In the genomic region with DNA sequence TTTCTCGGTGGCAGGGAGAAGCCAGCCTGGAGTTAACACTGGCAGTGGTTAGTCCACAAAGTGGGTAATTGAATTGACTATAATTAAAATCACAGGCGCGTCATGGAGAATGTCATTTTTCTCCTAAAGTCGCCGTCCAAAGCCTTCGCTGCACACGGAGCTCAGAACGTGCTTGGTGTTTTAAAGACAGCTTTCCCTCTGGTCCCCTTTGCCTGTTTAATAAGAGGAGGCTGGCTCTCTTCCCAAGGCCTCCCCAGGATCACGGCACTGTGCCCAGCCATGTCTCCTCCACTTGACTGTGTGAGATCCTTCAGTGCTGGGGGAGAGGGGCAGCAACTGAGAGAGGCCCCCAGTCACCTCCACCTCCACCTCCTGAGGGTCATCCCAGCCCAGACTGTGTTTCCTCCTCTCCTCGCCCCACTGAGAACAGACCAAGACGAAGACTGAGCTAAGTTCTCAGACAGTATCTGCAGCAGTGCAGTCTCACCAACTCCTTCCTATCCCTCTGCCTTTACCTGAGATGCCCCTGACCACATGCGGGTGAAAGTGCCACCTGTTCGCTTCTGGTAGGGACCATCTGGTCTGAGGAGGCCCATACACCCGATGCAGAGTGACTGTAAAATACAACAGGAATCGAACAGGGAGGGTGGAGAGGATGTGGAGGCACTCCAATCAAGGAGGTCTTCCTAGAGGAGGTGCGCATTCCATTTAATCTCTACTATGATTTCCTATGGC, we compare ENCODE assay signal across 14 mouse cellular contexts.
DNase-seq lines count a peak whose midpoint lies in the region; ATAC-seq and TF ChIP-seq lines count a peak whose summit lies in the region.
"Had no signal": no experiment of that assay in that cellular context is flagged by ENCODE, and none has a peak within 500 bp of the region (broad histone marks: within the 10 kb centered on the region; RNA-seq: fewer than 3 reads in every experiment).

No protein-coding gene starts in this region.

- H3K27ac ChIP-seq in hindbrain, postnatal 0 days: peak overlapping the region; percentile 46
- no peak overlapping the region for H3K27ac ChIP-seq in heart, embryonic 10.5 days
- H3K27ac ChIP-seq: embryonic facial prominence, embryonic 12.5 days had no signal

- 32% methylated on average over 16 of the region's 16 CpGs for WGBS in hindbrain, postnatal 0 days
- 81% methylated on average over 16 of the region's 16 CpGs for WGBS in heart, embryonic 10.5 days

- TF ChIP-seq CTCF in hindbrain, postnatal 0 days (IDR thresholded peaks at IDR 0.05; ENCODE audit: low read depth): no peak

- H3K36me3 ChIP-seq in hindbrain, postnatal 0 days (ENCODE audit: insufficient read depth, low read length): no peaks in the 10 kb centered on the region
- no peaks in the 10 kb centered on the region for H3K36me3 ChIP-seq in heart, embryonic 10.5 days
- H3K36me3 ChIP-seq: embryonic facial prominence, embryonic 12.5 days; G1E had no signal

- H3K9ac ChIP-seq in hindbrain, postnatal 0 days (replicated peaks; ENCODE audit: low read length): no peak overlapping the region
- H3K9ac ChIP-seq: embryonic facial prominence, embryonic 12.5 days had no signal

- peak; percentile 67 for ATAC-seq in hindbrain, postnatal 0 days

- H3K4me3 ChIP-seq in hindbrain, postnatal 0 days (ENCODE audit: low read length): no peak overlapping the region
- no peak overlapping the region for H3K4me3 ChIP-seq in heart, embryonic 10.5 days
- H3K4me3 ChIP-seq: embryonic facial prominence, embryonic 12.5 days had no signal

- no peaks in the 10 kb centered on the region for H3K27me3 ChIP-seq in hindbrain, postnatal 0 days (ENCODE audit: insufficient read depth, low read length)
- peaks cover 25% of the 10 kb centered on the region for H3K27me3 ChIP-seq in heart, embryonic 10.5 days (ENCODE audit: insufficient read depth, poor library complexity, severe bottlenecking)
- H3K27me3 ChIP-seq: embryonic facial prominence, embryonic 12.5 days had no signal

- no peak overlapping the region for H3K4me2 ChIP-seq in hindbrain, postnatal 0 days (ENCODE audit: low read depth, low read length)
- H3K4me2 ChIP-seq: embryonic facial prominence, embryonic 12.5 days had no signal

- no peaks in the 10 kb centered on the region for H3K9me3 ChIP-seq in hindbrain, postnatal 0 days (ENCODE audit: low read length)
- no peaks in the 10 kb centered on the region for H3K9me3 ChIP-seq in heart, embryonic 10.5 days
- H3K9me3 ChIP-seq: embryonic facial prominence, embryonic 12.5 days; G1E had no signal

- H3K4me1 ChIP-seq in hindbrain, postnatal 0 days (ENCODE audit: insufficient read depth, low read length): peaks cover 14% of the 10 kb centered on the region; the same call in 1 of the 2 replicates
- H3K4me1 ChIP-seq in heart, embryonic 10.5 days: 0 out of 2 replicates have a peak, but pooled peaks cover under 1% of the 10 kb centered on the region

- DNase-seq in adrenal gland, adult (ENCODE audit: inconsistent age in 2 of 2, low spot score in 1 of 2): peak; percentile 80 to 88
- no peak for DNase-seq in adrenal gland, postnatal 4 days (ENCODE audit: low spot score in 2 of 2)
- peak; percentile 62 for DNase-seq in Muller cell, postnatal 12 days (ENCODE audit: inconsistent ontology term)
- DNase-seq in cerebellum, adult 9-11 months: peak; percentile 77
- DNase-seq in hindbrain, postnatal 0 days (ENCODE audit: low spot score): peak; percentile 81
- DNase-seq in urinary bladder, postnatal 14 days (ENCODE audit: low spot score): no peak
- no peak for DNase-seq in right cerebral cortex, postnatal 14 days
- no peak for DNase-seq in heart, embryonic 10.5 days (ENCODE audit: low spot score)
- DNase-seq: gastrocnemius, postnatal 10 days; heart, postnatal 10 days; kidney, postnatal 10 days; lung, postnatal 14 days had no signal

Comparison
In these comparisons a context has a peak if more than half of its experiments do, and no peak if none do; other contexts are left out.
1. DNase-seq: peak in adrenal gland, adult (2 of 2), Muller cell, postnatal 12 days (single experiment), cerebellum, adult 9-11 months (single experiment) and hindbrain, postnatal 0 days (single experiment); none in adrenal gland, postnatal 4 days (0 of 2), urinary bladder, postnatal 14 days (single experiment), right cerebral cortex, postnatal 14 days (single experiment) and heart, embryonic 10.5 days (single experiment).